Mouse (Mus musculus): ENCODE data around the gene Olfr66.

- TF ChIP-seq GATA1 (IDR thresholded peaks at IDR 0.05; ENCODE audit: borderline replicate concordance, low read length), result no peak
- TF ChIP-seq FLI1 (IDR thresholded peaks at IDR 0.05; ENCODE audit: low read length), result no peak
Observed at GRCm38 (mm10) chr7:103840268-103840667, 45.8 kb downstream of the Olfr66 start, which contains the start of gene Hbb-bh2.

Measured in megakaryocyte, embryonic 14.5 days (primary cell).